Mouse (Mus musculus) kidney, postnatal 10 days (tissue): Measurements from ENCODE around the gene Ddx19a.
"Not testable (repeated sequence)": the region's sequence is repeated elsewhere in the genome, so short reads cannot be mapped to it uniquely, and the experiment has no call there.

Experiments used
- DNase-seq: peaks from one replicate; pipeline ENCODE4 v3.0.0; 2021; ENCODE audit warnings: mixed read lengths

The Ddx19a gene

GRCm38 (mm10) chr8:110932444-110932843, 65.2 kb downstream of the Ddx19a start:
- no peak for DNase-seq

- DNase-seq: peak; percentile 84
Observed at GRCm38 (mm10) chr8:110931176-110931939, 66.2 kb downstream of the Ddx19a start.

GRCm38 (mm10) chr8:110929672-110930071, 67.9 kb downstream of the Ddx19a start:
- DNase-seq: not testable (repeated sequence)

- no peak for DNase-seq
Observed at GRCm38 (mm10) chr8:110929066-110929465, 68.5 kb downstream of the Ddx19a start.

- no peak for DNase-seq
Observed at GRCm38 (mm10) chr8:110928435-110928834, 69.2 kb downstream of the Ddx19a start.

GRCm38 (mm10) chr8:110926690-110927089, 70.9 kb downstream of the Ddx19a start:
- DNase-seq: no peak

GRCm38 (mm10) chr8:110925691-110926140, 71.9 kb downstream of the Ddx19a start:
- no peak for DNase-seq
